Mouse (Mus musculus) left cerebral cortex, adult 18-20 months (tissue): ENCODE data around the gene Tmem259. TPM values are rescaled to one million over a fixed set of nuclear protein-coding genes. Genes with fewer than 3 reads are reported as not detected.

Experiments
- DNase-seq, 2 experiments: peaks; one replicate each; pipeline ENCODE4 v3.0.0; 2021 to 2022; ENCODE audit warnings: low spot score in 2 of 2, mixed read lengths in 1 of 2
- total RNA-seq, 2 experiments: library from RNA; stranded (reverse); gene quantifications; 2 replicates each; pipeline ENCODE4 v1.2.3; 2021

The Tmem259 gene
- total RNA-seq, 2 experiments from 2014 or later: 112 to 113 TPM

GRCm38 (mm10) chr10:80016931-80017330 lies 32.8 kb upstream of the Tmem259 start:
- DNase-seq: no peak

GRCm38 (mm10) chr10:80016511-80016910 lies 32.4 kb upstream of the Tmem259 start, which contains the start of gene Arhgap45:
Gene Arhgap45, plus strand, starts transcription at chr10:80016653.
- no peak for DNase-seq

- no peak for DNase-seq
Observed at GRCm38 (mm10) chr10:80015583-80015982, 31.5 kb upstream of the Tmem259 start.

- no peak for DNase-seq
Observed at GRCm38 (mm10) chr10:80014484-80015290, 30.6 kb upstream of the Tmem259 start.

- DNase-seq: no peak
Observed at GRCm38 (mm10) chr10:80013609-80014008, 29.5 kb upstream of the Tmem259 start.

- DNase-seq: no peak
Observed at GRCm38 (mm10) chr10:80011740-80012139, 27.6 kb upstream of the Tmem259 start.

GRCm38 (mm10) chr10:80004233-80004705 lies 20.1 kb upstream of the Tmem259 start:
- no peak for DNase-seq

DNA sequence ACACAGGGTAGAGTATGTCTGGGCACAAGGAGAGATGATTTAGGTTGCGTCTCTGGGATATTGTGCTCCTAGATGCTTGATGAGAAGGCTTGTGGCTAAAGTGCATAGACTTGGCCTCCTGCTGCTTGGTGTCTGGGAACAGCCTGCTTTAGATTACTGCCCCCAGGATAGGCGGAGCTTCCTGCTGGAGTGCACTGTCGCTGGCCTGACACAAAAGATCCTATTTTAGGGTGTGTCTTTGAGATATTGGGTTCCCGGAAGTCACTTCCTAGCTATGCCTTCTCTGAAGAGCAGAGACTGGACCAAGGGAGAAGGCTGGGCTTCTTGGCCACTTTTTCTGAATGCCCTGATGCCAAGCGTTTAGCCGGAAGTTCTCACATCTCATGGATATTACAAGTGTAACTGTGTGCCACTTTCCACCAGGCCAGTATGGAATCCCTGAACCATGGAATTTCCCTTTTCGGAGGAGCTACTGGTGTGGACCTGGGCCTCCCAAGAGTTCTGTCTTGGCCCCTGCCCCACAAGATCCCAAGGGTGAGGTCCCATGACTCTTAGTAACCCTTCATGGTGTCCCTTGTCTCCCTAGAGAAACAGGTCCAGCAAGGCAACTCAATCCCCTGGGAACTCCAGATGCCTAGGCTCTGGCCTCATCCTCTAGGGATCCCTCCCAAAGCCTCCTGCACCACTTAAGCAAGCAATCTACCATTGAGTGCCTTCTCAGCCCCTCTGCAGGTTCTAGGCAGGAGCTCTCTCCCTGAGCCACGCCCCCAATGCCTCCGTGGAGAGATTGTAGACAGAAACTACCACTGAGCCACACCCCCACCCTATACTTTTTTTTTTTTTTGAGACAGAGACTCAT lies 19.5 kb upstream of the Tmem259 start:
- DNase-seq: no peak

DNA sequence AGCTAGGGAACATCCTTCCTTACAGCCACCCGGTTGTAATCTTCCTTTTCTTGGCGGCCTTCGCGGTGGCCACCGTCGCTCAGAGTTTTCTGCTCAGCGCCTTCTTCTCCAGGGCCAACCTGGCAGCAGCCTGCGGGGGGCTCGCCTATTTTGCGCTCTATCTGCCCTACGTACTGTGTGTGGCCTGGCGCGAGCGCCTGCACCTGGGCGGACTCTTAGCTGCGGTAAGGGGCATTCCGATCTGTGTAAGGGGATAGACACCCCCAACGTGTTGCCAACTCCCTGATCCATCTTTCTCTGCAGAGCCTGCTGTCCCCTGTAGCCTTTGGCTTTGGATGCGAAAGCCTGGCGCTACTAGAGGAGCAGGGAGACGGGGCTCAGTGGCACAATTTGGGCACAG lies 18.7 kb upstream of the Tmem259 start:
- DNase-seq: no peak

- no peak for DNase-seq
Observed at GRCm38 (mm10) chr10:80001945-80002344, 17.8 kb upstream of the Tmem259 start.

GRCm38 (mm10) chr10:79997819-79998218 lies 13.7 kb upstream of the Tmem259 start:
- no peak for DNase-seq

DNA sequence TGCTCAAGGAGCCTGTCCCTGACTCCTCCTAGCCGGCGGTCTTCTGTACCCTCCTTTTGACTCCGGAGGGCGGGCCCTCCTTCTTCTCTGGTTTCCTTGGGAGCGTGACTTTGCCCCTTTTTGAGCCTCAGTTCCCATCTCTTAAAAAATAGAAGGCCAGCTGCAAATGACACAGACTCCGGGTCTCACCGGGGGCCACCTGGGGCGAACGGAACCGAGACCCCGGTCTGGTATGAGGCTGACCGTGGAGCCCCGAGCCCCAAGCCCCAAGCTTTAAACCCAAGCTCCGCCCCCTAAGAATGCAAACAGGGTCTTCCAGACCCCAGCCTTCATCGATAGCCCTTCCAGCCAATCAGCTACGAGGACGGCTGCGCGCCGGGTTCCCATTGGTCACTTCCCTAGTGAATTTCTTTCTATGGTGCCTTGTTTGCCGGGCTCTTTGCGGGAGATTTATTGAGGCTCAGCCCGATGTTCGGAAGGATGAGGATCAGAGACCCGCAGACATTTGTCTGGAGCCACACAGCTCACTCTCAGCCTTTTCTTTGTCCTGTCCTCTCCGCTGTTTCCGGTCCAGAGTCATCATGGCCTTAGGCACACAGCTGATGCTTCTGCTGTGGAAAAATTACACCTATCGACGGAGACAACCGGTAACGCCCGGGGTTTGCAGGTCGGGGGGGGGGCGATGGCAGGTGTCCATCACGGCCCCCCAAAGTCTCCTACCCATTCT lies 13.1 kb upstream of the Tmem259 start:
- peak; percentile 65 to 77 for DNase-seq

DNA sequence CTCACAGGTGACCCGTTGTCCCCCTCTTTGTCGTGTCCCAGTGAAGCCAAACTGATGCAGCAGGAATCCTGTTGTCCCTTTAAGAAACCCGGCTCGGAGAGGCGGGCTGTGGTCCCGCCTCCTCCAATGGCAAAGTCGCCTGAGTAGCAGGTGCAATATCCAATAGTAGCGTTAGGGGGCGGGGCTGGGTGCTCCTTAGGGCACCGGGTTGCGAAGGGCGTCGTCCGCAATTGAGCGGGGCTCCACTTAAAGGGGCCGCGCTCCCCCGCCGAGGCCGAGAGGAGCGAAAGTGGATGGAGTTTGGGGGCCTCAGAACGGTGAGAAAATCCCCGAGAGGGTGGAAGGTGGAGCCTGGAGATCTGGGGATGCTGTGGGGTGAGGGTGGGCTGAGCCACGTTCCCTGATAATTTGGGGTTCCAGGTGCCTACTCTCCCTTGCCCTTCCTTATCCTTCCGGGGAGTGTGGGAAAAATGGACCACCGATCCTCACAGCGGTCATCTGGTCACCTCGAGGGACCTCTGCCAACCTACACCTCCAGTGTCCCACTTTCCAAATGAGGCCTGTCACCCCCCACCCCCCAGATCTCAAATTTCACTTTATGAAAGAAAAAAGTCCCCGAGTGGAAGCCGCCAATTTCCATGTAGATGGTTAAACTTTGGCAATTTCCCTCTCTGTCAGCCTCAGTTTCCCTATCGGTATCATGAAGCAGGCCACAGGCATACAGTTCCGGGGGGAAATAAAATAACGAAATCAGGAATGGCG lies 12.3 kb upstream of the Tmem259 start, which contains the start of gene Abca7:
Gene Abca7 (plus strand): TSS at position 223 of the 762 bp plus-strand sequence.
- DNase-seq: peak; percentile 95 to 98

DNA sequence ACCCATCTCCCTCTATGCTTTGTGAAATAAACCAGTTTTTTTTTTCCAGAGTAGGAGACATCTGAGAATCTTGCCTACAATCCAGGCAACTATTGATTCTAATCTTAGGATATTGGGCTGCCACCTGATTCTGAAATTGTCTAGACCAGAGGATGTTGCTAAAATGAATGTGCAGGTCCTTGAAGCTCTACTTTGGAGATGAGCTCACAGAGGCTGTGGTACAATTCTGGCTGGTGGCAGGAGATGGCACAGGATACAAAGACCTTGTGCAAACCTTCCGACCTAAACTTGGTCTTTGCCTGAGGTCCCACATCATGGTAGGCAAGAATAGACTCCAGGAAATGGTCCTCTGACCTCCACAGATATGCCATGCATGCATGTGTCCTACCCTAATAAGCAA lies 11.5 kb upstream of the Tmem259 start:
- no peak for DNase-seq

DNA sequence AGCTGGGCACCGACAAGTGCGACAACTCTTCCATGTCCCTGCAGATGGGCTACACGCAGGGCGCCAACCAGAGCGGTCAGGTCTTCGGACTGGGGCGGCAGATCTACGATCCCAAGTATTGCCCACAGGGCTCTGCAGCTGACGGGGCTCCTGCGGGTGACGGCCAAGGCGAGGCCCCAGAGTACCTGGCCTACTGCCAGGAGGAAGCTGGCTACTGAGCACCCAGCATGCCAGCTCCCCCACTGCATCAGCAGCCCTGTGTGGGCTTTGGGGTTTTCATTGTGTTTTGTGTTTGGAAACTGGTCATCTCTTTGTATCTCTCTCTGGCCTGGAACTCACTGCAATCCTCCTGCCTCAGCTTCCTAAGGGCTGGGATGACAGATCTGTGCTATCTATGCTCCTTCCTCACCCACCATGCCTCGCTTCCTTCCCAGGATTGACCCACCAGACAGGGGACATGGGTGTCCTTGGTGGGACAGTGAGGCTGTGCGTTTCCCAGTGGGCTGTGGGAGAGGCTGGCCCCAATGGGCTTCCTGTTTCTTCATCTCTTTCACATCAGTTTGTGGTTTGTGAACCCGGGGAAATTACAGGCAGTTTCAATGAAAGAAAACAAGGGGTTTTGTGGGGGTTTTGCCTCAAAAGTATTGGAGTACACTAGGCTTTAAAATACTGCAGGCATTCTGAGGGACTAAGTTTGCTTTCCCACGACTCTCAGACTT lies 10.4 kb upstream of the Tmem259 start:
- no peak for DNase-seq

DNA sequence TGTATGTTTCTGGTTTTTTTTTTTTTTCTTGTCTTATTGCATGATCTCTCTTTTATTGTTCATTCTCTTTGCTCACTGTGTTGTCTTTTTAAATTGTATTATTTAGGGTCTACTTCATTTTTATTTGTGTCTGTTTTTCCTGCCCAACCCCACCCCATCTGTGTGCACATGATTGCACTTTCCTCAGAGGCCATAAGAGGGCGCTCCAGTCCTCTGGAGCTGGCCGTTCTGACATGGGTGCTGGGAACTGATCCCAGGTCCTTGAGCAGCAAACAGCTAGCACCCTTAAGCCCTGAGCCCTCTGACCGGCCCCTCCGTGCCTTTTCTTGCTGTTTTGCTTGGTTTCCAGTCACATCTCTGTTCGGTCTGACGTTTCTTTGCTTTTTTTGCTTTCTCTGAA lies 7.4 kb upstream of the Tmem259 start:
- DNase-seq: no peak

- DNase-seq: no peak
Observed at GRCm38 (mm10) chr10:79991099-79991498, 7.0 kb upstream of the Tmem259 start.

- no peak for DNase-seq
Observed at GRCm38 (mm10) chr10:79989870-79990269, 5.7 kb upstream of the Tmem259 start.

GRCm38 (mm10) chr10:79989272-79989786 lies 5.2 kb upstream of the Tmem259 start:
- no peak for DNase-seq
